Mouse (Mus musculus) intestine, embryonic 14.5 days (tissue): Measurements from ENCODE around the gene Tpbgl. TPM values are rescaled to one million over a fixed set of nuclear protein-coding genes. Genes with fewer than 3 reads are reported as not detected.

Experiments used
- ATAC-seq: fragments of 200-750 bp; cut with Nextera tagmentation; replicated peaks from 2 replicates; pipeline ENCODE4 v1.8.0; 2017; ENCODE audit warnings: low read depth, moderate number of reproducible peaks, moderate TSS enrichment, moderate library complexity; ENCODE audit not compliant: low FRiP score, low TSS enrichment
- DNase-seq: peaks from one replicate; pipeline ENCODE4 v3.0.0-alpha.2; 2018; ENCODE audit warnings: low spot score
- H3K27ac ChIP-seq: fragments of 300-500 bp; sonication (generic); 2 replicates; pipeline ENCODE4 v1.5.1; 2014; ENCODE audit warnings: low read depth, mild to moderate bottlenecking, control low read depth
- H3K27me3 ChIP-seq: fragments of 300-500 bp; sonication (generic); replicated peaks from 2 replicates; pipeline ENCODE4 v1.6.1; 2014; ENCODE audit warnings: low read length, control low read depth; ENCODE audit not compliant: control insufficient read depth, insufficient read depth
- H3K36me3 ChIP-seq: fragments of 300-500 bp; sonication (generic); 2 replicates; pipeline ENCODE4 v1.6.1; 2014; ENCODE audit warnings: low read length, control low read depth; ENCODE audit not compliant: control insufficient read depth, insufficient read depth
- H3K4me1 ChIP-seq: fragments of 300-500 bp; sonication (generic); replicated peaks from 2 replicates; pipeline ENCODE4 v1.6.1; 2014; ENCODE audit warnings: low read length, control low read depth, mixed read lengths; ENCODE audit not compliant: control insufficient read depth, insufficient read depth
- H3K4me2 ChIP-seq: fragments of 300-500 bp; sonication (generic); 2 replicates; pipeline ENCODE4 v1.6.1; 2014; ENCODE audit warnings: low read length
- H3K4me3 ChIP-seq: fragments of 300-500 bp; sonication (generic); 2 replicates; pipeline ENCODE4 v1.5.1; 2014; ENCODE audit warnings: low read depth, low read length, control low read depth, mixed read lengths
- H3K9ac ChIP-seq: fragments of 300-500 bp; sonication (generic); 2 replicates; pipeline ENCODE4 v1.6.1; 2014; ENCODE audit warnings: mild to moderate bottlenecking, low read length
- H3K9me3 ChIP-seq: fragments of 300-500 bp; sonication (generic); 2 replicates; pipeline ENCODE4 v1.6.1; 2016; ENCODE audit warnings: low read length, control low read depth; ENCODE audit not compliant: control insufficient read depth
- WGBS: fragments of 180-500 bp; shearing (Covaris S2); extraction: QIAGEN DNeasy Blood & Tissue Kit; methylation state at CpG from one replicate; pipeline ENCODE4 v1.1.7; 2014; 5-methylcytosine and 5-hydroxymethylcytosine counted together
- polyA plus RNA-seq: library from polyadenylated mRNA; unstranded; fragments of >200 nt; fragmentation: Nextera tagmentation; extraction: Ambion mirVana; gene quantifications from 2 replicates; pipeline ENCODE4 v1.2.1, GENCODE M21; 2014

The Tpbgl gene
- polyA plus RNA-seq, 1 experiment from 2014 or later = 1.7 TPM

- Histone ChIP-seq H3K36me3 (no peaks in the 10 kb centered on the region), H3K27me3 (peaks cover 47% of the 10 kb centered on the region), H3K4me3 (peak overlapping the region; percentile 42), H3K9ac (peak overlapping the region; percentile 29; the same call in 1 of the 2 replicates), H3K27ac (no peak overlapping the region), H3K4me2 (peak overlapping the region; percentile 84), H3K9me3 (no peaks in the 10 kb centered on the region), H3K4me1 (peaks cover 11% of the 10 kb centered on the region; the same call in 1 of the 2 replicates)
- peak; percentile 93 for DNase-seq
- ATAC-seq = peak; percentile 91
- WGBS = under 1% methylated on average over 81 of the region's 81 CpGs
These were observed 1.1 kb downstream of the Tpbgl start for GRCm38 (mm10) chr7:99625722-99626375.

GRCm38 (mm10) chr7:99618860-99619259, 8.0 kb downstream of the Tpbgl start:
- Histone ChIP-seq H3K27ac (no peak overlapping the region), H3K9ac (no peak overlapping the region), H3K4me1 (no peaks in the 10 kb centered on the region), H3K4me3 (no peak overlapping the region), H3K4me2 (no peak overlapping the region), H3K27me3 (0 out of 2 replicates have a peak, but pooled peaks cover 4% of the 10 kb centered on the region), H3K36me3 (no peaks in the 10 kb centered on the region), H3K9me3 (no peaks in the 10 kb centered on the region)
- no peak for ATAC-seq
- 7% methylated on average over 3 of the region's 3 CpGs for WGBS
- no peak for DNase-seq

- Histone ChIP-seq H3K9me3 (no peaks in the 10 kb centered on the region), H3K27me3 (0 out of 2 replicates have a peak, but pooled peaks cover 3% of the 10 kb centered on the region), H3K9ac (no peak overlapping the region), H3K4me3 (no peak overlapping the region), H3K36me3 (no peaks in the 10 kb centered on the region), H3K27ac (no peak overlapping the region), H3K4me1 (no peaks in the 10 kb centered on the region), H3K4me2 (no peak overlapping the region)
- 78% methylated on average over 2 of the region's 2 CpGs for WGBS
- no peak for ATAC-seq
- DNase-seq = no peak
These were observed 8.6 kb downstream of the Tpbgl start for GRCm38 (mm10) chr7:99618264-99618663.

- Histone ChIP-seq H3K27me3 (no peaks in the 10 kb centered on the region), H3K9ac (no peak overlapping the region), H3K27ac (no peak overlapping the region), H3K4me1 (no peaks in the 10 kb centered on the region), H3K4me2 (no peak overlapping the region), H3K4me3 (no peak overlapping the region), H3K9me3 (no peaks in the 10 kb centered on the region), H3K36me3 (peaks cover under 1% of the 10 kb centered on the region; the same call in 1 of the 2 replicates)
- DNase-seq = no peak
- ATAC-seq = no peak
- WGBS = 63% methylated on average over 2 of the region's 2 CpGs
These were observed 19.3 kb downstream of the Tpbgl start for GRCm38 (mm10) chr7:99607632-99608031.

GRCm38 (mm10) chr7:99606766-99607165, 20.1 kb downstream of the Tpbgl start:
- 86% methylated on average over 3 of the region's 3 CpGs for WGBS
- Histone ChIP-seq H3K9ac (no peak overlapping the region), H3K27ac (no peak overlapping the region), H3K27me3 (no peaks in the 10 kb centered on the region), H3K4me3 (no peak overlapping the region), H3K4me1 (no peaks in the 10 kb centered on the region), H3K9me3 (no peaks in the 10 kb centered on the region), H3K36me3 (peaks cover 7% of the 10 kb centered on the region), H3K4me2 (no peak overlapping the region)
- ATAC-seq = no peak
- DNase-seq = no peak

- no peak for ATAC-seq
- Histone ChIP-seq H3K27ac (no peak overlapping the region), H3K27me3 (no peaks in the 10 kb centered on the region), H3K4me2 (no peak overlapping the region), H3K4me1 (no peaks in the 10 kb centered on the region), H3K36me3 (peaks cover 11% of the 10 kb centered on the region), H3K9ac (no peak overlapping the region), H3K9me3 (no peaks in the 10 kb centered on the region), H3K4me3 (no peak overlapping the region)
- WGBS = 89% methylated on average over 11 of the region's 11 CpGs
- no peak for DNase-seq
These were observed 20.6 kb downstream of the Tpbgl start for GRCm38 (mm10) chr7:99606303-99606702.

GRCm38 (mm10) chr7:99605058-99605457, 21.8 kb downstream of the Tpbgl start:
- Histone ChIP-seq H3K4me1 (no peaks in the 10 kb centered on the region), H3K4me2 (no peak overlapping the region), H3K9ac (no peak overlapping the region), H3K36me3 (peaks cover 24% of the 10 kb centered on the region), H3K4me3 (no peak overlapping the region), H3K27ac (no peak overlapping the region), H3K27me3 (no peaks in the 10 kb centered on the region), H3K9me3 (no peaks in the 10 kb centered on the region)
- DNase-seq = no peak
- ATAC-seq = no peak
- 93% methylated on average over 2 of the region's 2 CpGs for WGBS

GRCm38 (mm10) chr7:99603875-99604662, 22.8 kb downstream of the Tpbgl start:
- H3K27ac ChIP-seq = no peak overlapping the region
- no peak overlapping the region for H3K9ac ChIP-seq
- no peak overlapping the region for H3K4me2 ChIP-seq
- 83% methylated on average over 8 of the region's 8 CpGs for WGBS
- H3K9me3 ChIP-seq = no peaks in the 10 kb centered on the region
- H3K4me3 ChIP-seq = no peak overlapping the region
- ATAC-seq (no peak), DNase-seq (no peak)
- no peaks in the 10 kb centered on the region for H3K27me3 ChIP-seq
- H3K36me3 ChIP-seq = peaks cover 28% of the 10 kb centered on the region
- no peaks in the 10 kb centered on the region for H3K4me1 ChIP-seq
